In genomic region chr4:133209366-133209765, GRCm38 (mm10) we compare ENCODE assay signal across 7 mouse cellular contexts. TPM values are rescaled to one million over a fixed set of nuclear protein-coding genes. Genes with fewer than 3 reads are reported as not detected.
DNase-seq lines count a peak whose midpoint lies in the region; ATAC-seq and TF ChIP-seq lines count a peak whose summit lies in the region.

No protein-coding gene starts in this region.

- H3K9me3 ChIP-seq in midbrain, embryonic 11.5 days (ENCODE audit: control insufficient read depth, low read length) = no peaks in the 10 kb centered on the region
- H3K9me3 ChIP-seq in midbrain, embryonic 15.5 days = no peaks in the 10 kb centered on the region
- H3K9me3 ChIP-seq in liver, postnatal 0 days (ENCODE audit: low read length) = no peaks in the 10 kb centered on the region

- ATAC-seq in midbrain, embryonic 11.5 days (ENCODE audit: low FRiP score) = 0 out of 2 replicates have a peak, but pooled peaks have one; percentile 39
- ATAC-seq in midbrain, embryonic 15.5 days (replicated peaks) = no peak
- ATAC-seq in liver, postnatal 0 days = no peak

- TF ChIP-seq EP300 in liver, postnatal 0 days (IDR thresholded peaks at IDR 0.05; ENCODE audit: low read depth) = no peak

- H3K4me3 ChIP-seq in midbrain, embryonic 11.5 days (ENCODE audit: low read depth, low read length) = no peak overlapping the region
- no peak overlapping the region for H3K4me3 ChIP-seq in midbrain, embryonic 15.5 days
- no peak overlapping the region for H3K4me3 ChIP-seq in liver, postnatal 0 days (ENCODE audit: low read depth, low read length)

- peaks cover 36% of the 10 kb centered on the region for H3K27me3 ChIP-seq in midbrain, embryonic 11.5 days (ENCODE audit: control insufficient read depth, insufficient read depth, low read length)
- peaks cover 16% of the 10 kb centered on the region for H3K27me3 ChIP-seq in midbrain, embryonic 15.5 days (replicated peaks)
- H3K27me3 ChIP-seq in liver, postnatal 0 days (ENCODE audit: insufficient read depth, low read length) = peaks cover 46% of the 10 kb centered on the region

- intact Hi-C loops in heart, postnatal 14 days (cut with DNase I) = loop anchor here (2.0 kb wide), 1 partner anchor 199 kb away; the partner anchor contains the start of gene Ahdc1

- DNase-seq in midbrain, embryonic 11.5 days (ENCODE audit: low spot score, missing footprints) = peak; percentile 95
- peak; percentile 82 for DNase-seq in MN1 (ENCODE audit: low spot score)
- peak; percentile 66 for DNase-seq in cerebellum, adult 11 months
- DNase-seq in heart, postnatal 14 days = peak; percentile 49 to 61
- peak; percentile 71 for DNase-seq in liver, postnatal 0 days
- peak; percentile 56 for DNase-seq in right cerebral cortex, postnatal 4 days

- TF ChIP-seq CTCF in liver, postnatal 0 days (IDR thresholded peaks at IDR 0.05; ENCODE audit: low read depth) = peak; percentile 91

- no peak overlapping the region for H3K4me2 ChIP-seq in midbrain, embryonic 11.5 days
- H3K4me2 ChIP-seq in midbrain, embryonic 15.5 days = no peak overlapping the region
- no peak overlapping the region for H3K4me2 ChIP-seq in liver, postnatal 0 days (ENCODE audit: low read depth, low read length)

- H3K27ac ChIP-seq in midbrain, embryonic 11.5 days (ENCODE audit: low read depth, low read length) = no peak overlapping the region
- no peak overlapping the region for H3K27ac ChIP-seq in midbrain, embryonic 15.5 days
- no peak overlapping the region for H3K27ac ChIP-seq in liver, postnatal 0 days (ENCODE audit: low read depth)

- no peak overlapping the region for H3K9ac ChIP-seq in midbrain, embryonic 11.5 days (ENCODE audit: low read length)
- no peak overlapping the region for H3K9ac ChIP-seq in midbrain, embryonic 15.5 days
- H3K9ac ChIP-seq in liver, postnatal 0 days (replicated peaks) = no peak overlapping the region

- peaks cover 15% of the 10 kb centered on the region for H3K4me1 ChIP-seq in midbrain, embryonic 11.5 days (ENCODE audit: control insufficient read depth, insufficient read depth, low read length)
- peaks cover 35% of the 10 kb centered on the region for H3K4me1 ChIP-seq in midbrain, embryonic 15.5 days
- peaks cover 17% of the 10 kb centered on the region for H3K4me1 ChIP-seq in liver, postnatal 0 days (ENCODE audit: insufficient read depth)

- 6% methylated on average over 11 of the region's 11 CpGs for WGBS in midbrain, embryonic 11.5 days
- 3% methylated on average over 11 of the region's 11 CpGs for WGBS in midbrain, embryonic 15.5 days
- WGBS in liver, postnatal 0 days (ENCODE audit: insufficient replicate concordance) = 5% methylated on average over 11 of the region's 11 CpGs

- no peaks in the 10 kb centered on the region for H3K36me3 ChIP-seq in midbrain, embryonic 11.5 days (ENCODE audit: control insufficient read depth, insufficient read depth, low read length)
- no peaks in the 10 kb centered on the region for H3K36me3 ChIP-seq in midbrain, embryonic 15.5 days (replicated peaks)
- H3K36me3 ChIP-seq in liver, postnatal 0 days (replicated peaks; ENCODE audit: insufficient read depth, low read length) = no peaks in the 10 kb centered on the region

RNA-seq across cellular contexts. Expression of gene Cd164l2, which starts 2.6 kb away (rescaled TPM):
- polyA plus RNA-seq in midbrain, embryonic 11.5 days (2014; fragmentation: Nextera tagmentation; extraction: Ambion mirVana) = 0.23 and 0.47 TPM in 2 replicates
- polyA plus RNA-seq in midbrain, embryonic 15.5 days (2015; fragmentation: Nextera tagmentation; extraction: Ambion mirVana) = 3.0 and 5.0 TPM in 2 replicates
- total RNA-seq in heart, postnatal 14 days (2021) = not detected
- 0.25 and 0.39 TPM in 2 replicates for polyA plus RNA-seq in liver, postnatal 0 days (2015; fragmentation: Nextera tagmentation; extraction: Ambion mirVana)

RNA-seq across cellular contexts. Expression of gene Gpr3, which starts 3.0 kb away (rescaled TPM):
- 0.10 and 0.55 TPM in 2 replicates for polyA plus RNA-seq in midbrain, embryonic 11.5 days (2014; fragmentation: Nextera tagmentation; extraction: Ambion mirVana)
- polyA plus RNA-seq in midbrain, embryonic 15.5 days (2015; fragmentation: Nextera tagmentation; extraction: Ambion mirVana) = 1.3 and 2.0 TPM in 2 replicates
- total RNA-seq in heart, postnatal 14 days (2021) = under 1 TPM in 1 of 2 experiments, not detected in 1; 0.22 TPM
- polyA plus RNA-seq in liver, postnatal 0 days (2015; fragmentation: Nextera tagmentation; extraction: Ambion mirVana) = not detected in 2 replicates

RNA-seq across cellular contexts. Expression of gene Map3k6, which starts 31.3 kb away (rescaled TPM):
- 1.3 and 2.0 TPM in 2 replicates for polyA plus RNA-seq in midbrain, embryonic 11.5 days (2014; fragmentation: Nextera tagmentation; extraction: Ambion mirVana)
- polyA plus RNA-seq in midbrain, embryonic 15.5 days (2015; fragmentation: Nextera tagmentation; extraction: Ambion mirVana) = 1.6 and 2.0 TPM in 2 replicates
- 10 to 100 TPM; 22.4 to 22.5 TPM for total RNA-seq in heart, postnatal 14 days (2021)
- 1.2 and 1.3 TPM in 2 replicates for polyA plus RNA-seq in liver, postnatal 0 days (2015; fragmentation: Nextera tagmentation; extraction: Ambion mirVana)

RNA-seq across cellular contexts. Expression of gene Sytl1, which starts 53.5 kb away (rescaled TPM):
- 0.37 and 0.83 TPM in 2 replicates for polyA plus RNA-seq in midbrain, embryonic 11.5 days (2014; fragmentation: Nextera tagmentation; extraction: Ambion mirVana)
- 0.56 and 0.65 TPM in 2 replicates for polyA plus RNA-seq in midbrain, embryonic 15.5 days (2015; fragmentation: Nextera tagmentation; extraction: Ambion mirVana)
- total RNA-seq in heart, postnatal 14 days (2021) = 1 to 10 TPM in 1 of 2 experiments, under 1 TPM in 1; 0.84 to 2.4 TPM
- 1.0 and 1.3 TPM in 2 replicates for polyA plus RNA-seq in liver, postnatal 0 days (2015; fragmentation: Nextera tagmentation; extraction: Ambion mirVana)
